Comparison of ENCODE assay signal across 8 mouse cellular contexts in genomic region chr4:137375314-137376278, GRCm38 (mm10). TPM values are rescaled to one million over a fixed set of nuclear protein-coding genes. Genes with fewer than 3 reads are reported as not detected.
DNase-seq lines count a peak whose midpoint lies in the region; ATAC-seq and TF ChIP-seq lines count a peak whose summit lies in the region.

No protein-coding gene starts in this region.

- peak; percentile 38 to 54 for DNase-seq in cerebellum, postnatal 25 days
- no peak for DNase-seq in cerebellum, adult 11-12 months
- DNase-seq in layer of hippocampus, adult 2 months (ENCODE audit: low spot score in 2 of 2): no peak
- DNase-seq in layer of hippocampus, postnatal 10 days (ENCODE audit: low spot score in 2 of 2): no peak
- peak; percentile 70 for DNase-seq in embryo, embryonic 11 days
- no peak for DNase-seq in yolk sac, embryonic 10.5 days (ENCODE audit: low spot score)
- DNase-seq in spleen, postnatal 10 days (ENCODE audit: low spot score in 2 of 2): no peak

- H3K27me3 ChIP-seq in limb, embryonic 13.5 days: no peaks in the 10 kb centered on the region

- no peak overlapping the region for H3K4me3 ChIP-seq in layer of hippocampus, adult 2 months
- H3K4me3 ChIP-seq in limb, embryonic 13.5 days: no peak overlapping the region

- no peak for TF ChIP-seq CTCF in layer of hippocampus, adult 2 months (conservative IDR thresholded peaks at IDR 0.05)

- 0 out of 2 replicates have a peak overlapping the region, but pooled peaks have one; percentile 39 for H3K9ac ChIP-seq in limb, embryonic 13.5 days

- peak; percentile 44; the same call in 1 of the 2 replicates for ATAC-seq in limb, embryonic 13.5 days (ENCODE audit: low FRiP score, low read depth)

- 29% methylated on average over 18 of the region's 19 CpGs for WGBS in limb, embryonic 13.5 days

- no peaks in the 10 kb centered on the region for H3K36me3 ChIP-seq in limb, embryonic 13.5 days

- H3K4me1 ChIP-seq in limb, embryonic 13.5 days: peaks cover 13% of the 10 kb centered on the region

- H3K27ac ChIP-seq in layer of hippocampus, adult 2 months: peak overlapping the region; percentile 21; the same call in 1 of the 2 replicates
- H3K27ac ChIP-seq in limb, embryonic 13.5 days: peak overlapping the region; percentile 44; the same call in 1 of the 2 replicates

- H3K4me2 ChIP-seq in limb, embryonic 13.5 days (replicated peaks): peak overlapping the region; percentile 38; the same call in 1 of the 2 replicates

- H3K9me3 ChIP-seq in limb, embryonic 13.5 days: no peaks in the 10 kb centered on the region

RNA-seq across cellular contexts. Expression of gene Cdc42, which starts 18.1 kb away (rescaled TPM):
- 100 to 1,000 TPM; 300 to 303 TPM for total RNA-seq in layer of hippocampus, adult 2 months (2021)
- total RNA-seq in layer of hippocampus, postnatal 10 days (2021): 100 to 1,000 TPM; 446 to 465 TPM
- polyA plus RNA-seq in limb, embryonic 13.5 days (2015; fragmentation: Nextera tagmentation; extraction: Ambion mirVana): 748 and 758 TPM in 2 replicates

RNA-seq across cellular contexts. Expression of gene Cela3a, which starts 34.0 kb away (rescaled TPM):
- not detected for total RNA-seq in layer of hippocampus, adult 2 months (2021)
- not detected for total RNA-seq in layer of hippocampus, postnatal 10 days (2021)
- polyA plus RNA-seq in limb, embryonic 13.5 days (2015; fragmentation: Nextera tagmentation; extraction: Ambion mirVana): not detected in 2 replicates

RNA-seq across cellular contexts. Expression of gene Cela3b, which starts 54.7 kb away (rescaled TPM):
- total RNA-seq in layer of hippocampus, adult 2 months (2021): not detected
- not detected for total RNA-seq in layer of hippocampus, postnatal 10 days (2021)
- polyA plus RNA-seq in limb, embryonic 13.5 days (2015; fragmentation: Nextera tagmentation; extraction: Ambion mirVana): 0.15 TPM in 1 of 2 replicates, not detected in the other

Comparison
In these comparisons a context has a peak if more than half of its experiments do, and no peak if none do; other contexts are left out.
1. DNase-seq: peak in cerebellum, postnatal 25 days (2 of 2) and embryo, embryonic 11 days (single experiment); none in cerebellum, adult 11-12 months (single experiment), layer of hippocampus, adult 2 months (0 of 2), layer of hippocampus, postnatal 10 days (0 of 2), yolk sac, embryonic 10.5 days (single experiment) and spleen, postnatal 10 days (0 of 2).